Mouse (Mus musculus): ENCODE data around the gene Lrfn3. TPM values are rescaled to one million over a fixed set of nuclear protein-coding genes. Genes with fewer than 3 reads are reported as not detected.

Gene Lrfn3
- total RNA-seq, 2 experiments from 2014 or later, result 1.4 to 1.8 TPM

DNA sequence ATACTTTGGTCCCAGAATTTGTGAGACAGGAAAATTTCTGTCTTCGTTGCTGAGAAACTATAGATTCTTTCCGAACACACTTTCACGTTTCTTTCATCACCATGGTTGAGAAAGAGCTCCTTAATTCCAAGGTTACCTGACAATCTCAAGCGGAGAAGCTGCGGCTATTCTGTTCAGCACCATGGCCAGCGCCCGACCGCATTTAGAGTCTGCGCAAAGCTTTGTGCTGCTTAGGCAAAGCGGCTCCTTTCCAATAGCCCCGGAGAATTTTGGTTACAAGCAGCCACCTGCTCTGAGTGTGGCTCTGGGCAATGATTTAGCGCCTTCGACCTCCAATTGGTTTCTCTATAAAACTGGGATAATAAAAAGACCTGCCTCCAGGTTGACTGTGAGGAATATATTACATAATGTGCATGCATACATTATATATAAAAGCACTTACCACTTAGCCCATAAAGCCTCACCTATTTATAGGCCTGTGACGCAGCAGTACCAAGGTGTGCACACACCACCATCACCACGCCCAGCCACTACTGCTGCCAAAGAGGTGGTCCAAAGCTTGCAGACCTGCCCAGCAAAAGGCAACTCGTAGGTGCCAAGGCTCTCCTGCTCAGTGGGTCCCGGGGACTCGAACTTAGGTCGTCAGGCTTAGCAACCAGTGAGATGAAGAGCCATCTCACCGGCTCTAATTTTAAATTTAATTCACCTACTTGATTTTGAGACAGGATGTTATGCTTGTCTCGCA, 15.8 kb downstream of the Lrfn3 start:
- peak; percentile 26 to 81 for DNase-seq

- DNase-seq, result no peak
Observed at GRCm38 (mm10) chr7:30339432-30340109, 23.0 kb downstream of the Lrfn3 start.

DNA sequence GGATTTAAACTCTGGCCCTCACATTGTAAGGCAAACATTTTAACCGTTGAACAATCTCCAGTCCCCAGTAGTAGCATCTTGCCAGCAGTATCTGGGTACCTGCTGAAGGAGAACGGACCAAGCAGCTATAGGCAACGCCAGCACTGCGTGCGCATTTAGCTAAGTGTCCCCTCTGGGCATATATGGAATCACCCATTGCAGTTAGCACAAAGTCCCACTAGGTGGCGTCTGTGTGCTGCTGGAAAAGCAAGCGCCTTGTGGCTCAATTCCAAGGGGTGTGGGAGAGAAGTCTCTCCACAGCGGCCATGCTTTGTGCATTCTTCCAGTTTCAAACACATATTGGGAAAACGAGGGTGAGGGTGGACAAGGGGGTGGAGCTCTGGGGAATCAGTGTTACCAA, 26.2 kb downstream of the Lrfn3 start:
- DNase-seq, result peak; percentile 73 to 84

GRCm38 (mm10) chr7:30335688-30336087, 26.9 kb downstream of the Lrfn3 start:
- DNase-seq, result no peak

DNA sequence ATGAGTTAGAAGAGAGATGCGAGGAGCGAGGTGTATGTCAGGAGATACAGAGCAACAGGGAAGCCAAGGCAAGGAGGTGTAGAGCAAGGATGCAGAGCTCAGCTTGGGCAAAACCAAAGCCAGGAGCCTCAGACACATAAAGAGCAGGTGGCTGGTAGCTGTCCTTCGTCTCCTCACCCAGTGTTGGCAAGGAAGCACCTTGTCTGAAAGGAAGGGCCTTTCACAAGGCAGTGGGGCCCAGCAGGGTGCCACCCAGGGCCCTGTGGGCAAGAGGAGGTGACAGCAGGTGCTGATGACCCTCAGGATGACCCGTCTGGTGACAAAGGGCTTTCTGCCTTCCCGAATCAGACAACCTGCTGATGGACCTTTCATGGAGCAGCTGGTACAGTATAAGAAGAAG, 28.0 kb downstream of the Lrfn3 start:
- no peak for DNase-seq

DNA sequence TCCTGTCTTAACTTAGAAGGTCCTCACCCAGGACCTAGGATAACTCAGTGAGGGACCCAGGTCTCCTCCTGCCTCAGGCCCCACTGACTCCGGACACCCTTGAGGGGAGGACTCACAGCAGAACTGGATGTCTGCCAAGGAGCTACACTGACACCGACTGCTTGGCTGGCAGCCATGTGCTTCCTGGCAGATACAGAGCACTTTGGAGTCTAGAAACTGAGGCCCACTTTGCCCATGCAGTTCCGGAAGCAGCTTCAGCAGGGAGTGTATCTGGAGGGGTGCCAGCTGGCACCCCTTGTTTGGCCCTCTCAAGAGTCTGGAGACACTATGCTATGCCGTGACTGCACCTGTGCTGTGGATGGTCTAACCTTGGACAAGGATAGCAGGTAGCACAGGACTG, 29.1 kb downstream of the Lrfn3 start:
- DNase-seq, result peak; percentile 73 to 78

GRCm38 (mm10) chr7:30332622-30333259, 29.8 kb downstream of the Lrfn3 start:
- DNase-seq, result no peak

DNA sequence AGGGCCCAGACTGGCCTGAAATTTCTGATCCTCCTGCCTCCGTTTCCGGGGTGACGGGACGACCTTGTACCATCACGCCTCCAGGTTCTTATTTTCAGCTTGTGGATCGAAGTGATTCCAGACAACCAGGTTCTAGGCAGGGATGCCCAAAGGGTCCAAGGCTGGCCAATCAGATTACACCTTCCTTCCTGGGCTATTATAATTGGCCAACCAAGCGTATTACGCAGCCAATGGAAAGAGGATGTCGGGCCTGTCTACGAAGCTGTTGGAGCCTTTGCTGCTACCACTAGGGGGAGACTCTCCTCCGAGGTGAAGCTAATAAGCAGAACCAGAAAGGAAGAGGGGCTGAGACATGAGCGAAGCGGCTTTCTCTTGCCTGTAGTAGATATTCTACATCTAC, 30.7 kb downstream of the Lrfn3 start:
- DNase-seq, result peak; percentile 74 to 78

- DNase-seq, result no peak
Observed at GRCm38 (mm10) chr7:30328379-30328778, 34.2 kb downstream of the Lrfn3 start.

DNA sequence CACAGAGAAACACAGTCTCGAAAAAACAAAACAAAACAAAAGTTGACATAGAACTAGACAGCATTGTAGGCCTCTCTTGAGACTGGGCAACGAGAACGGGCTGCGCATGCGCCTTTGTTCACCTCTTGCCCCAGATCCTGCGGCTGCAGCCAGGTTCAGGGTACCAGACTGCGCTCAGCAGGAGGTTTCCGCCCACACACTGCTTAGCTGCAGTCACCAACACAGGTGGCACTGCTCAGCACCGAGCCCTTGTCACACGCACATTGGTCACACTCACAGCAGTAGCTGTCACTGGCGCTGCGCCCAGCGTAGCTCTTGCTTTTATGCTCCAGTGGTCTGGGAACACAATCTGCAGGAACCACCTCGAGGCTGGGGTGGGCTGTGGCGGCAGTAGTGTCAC, 35.4 kb downstream of the Lrfn3 start:
- DNase-seq, result no peak

- DNase-seq, result no peak
Observed at GRCm38 (mm10) chr7:30326427-30326826, 36.1 kb downstream of the Lrfn3 start.

DNA sequence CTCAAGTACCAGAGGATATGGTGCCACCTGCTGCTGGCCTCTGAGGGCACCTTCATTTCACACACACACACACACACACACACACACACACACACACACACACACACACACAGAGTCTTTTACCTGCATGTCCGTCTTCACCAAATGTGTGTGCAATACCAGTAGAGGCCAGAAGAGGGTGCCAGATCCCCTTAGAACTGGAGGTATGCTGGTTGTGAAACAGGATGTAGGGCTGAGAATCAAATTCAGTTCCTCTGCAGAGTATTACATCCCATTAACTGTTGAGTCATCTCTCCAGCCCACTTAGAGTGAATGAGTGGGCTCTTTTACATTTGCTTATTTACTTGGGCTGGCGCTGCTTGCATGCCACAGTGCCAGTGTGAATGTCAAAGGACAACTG, 37.2 kb downstream of the Lrfn3 start:
- DNase-seq, result peak in 1 of 2 experiments; percentile 62

DNA sequence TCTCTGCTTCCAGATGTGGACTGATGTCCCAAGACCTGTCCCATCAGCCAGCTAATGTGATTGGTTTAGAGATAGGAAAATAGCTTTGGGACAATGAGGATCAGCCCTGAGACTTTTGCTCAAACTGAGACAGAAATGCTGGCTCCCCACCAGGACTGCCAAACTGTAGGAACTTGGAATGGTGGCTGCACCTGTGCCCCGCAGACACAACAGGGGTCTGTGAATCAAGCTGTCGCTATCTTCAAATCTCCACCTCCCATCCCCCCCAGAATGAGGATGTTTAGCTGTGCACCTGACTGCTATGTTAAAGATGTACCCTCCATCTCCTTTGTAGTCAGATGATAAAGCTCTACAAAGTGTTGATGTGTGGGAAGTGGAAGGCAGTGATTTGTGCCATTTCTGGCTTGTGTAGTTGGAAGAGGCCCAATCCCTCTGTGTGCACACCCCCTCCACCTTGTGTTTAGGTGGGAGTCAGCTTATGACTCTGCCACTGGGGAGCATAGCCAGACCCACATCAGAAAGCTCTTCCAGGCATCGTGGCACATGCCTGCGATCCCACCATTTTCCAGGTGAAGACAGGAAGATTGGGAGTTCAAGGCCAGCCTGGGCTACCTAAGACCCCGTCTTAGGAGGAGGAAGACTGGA, 38.1 kb downstream of the Lrfn3 start:
- no peak for DNase-seq

DNA sequence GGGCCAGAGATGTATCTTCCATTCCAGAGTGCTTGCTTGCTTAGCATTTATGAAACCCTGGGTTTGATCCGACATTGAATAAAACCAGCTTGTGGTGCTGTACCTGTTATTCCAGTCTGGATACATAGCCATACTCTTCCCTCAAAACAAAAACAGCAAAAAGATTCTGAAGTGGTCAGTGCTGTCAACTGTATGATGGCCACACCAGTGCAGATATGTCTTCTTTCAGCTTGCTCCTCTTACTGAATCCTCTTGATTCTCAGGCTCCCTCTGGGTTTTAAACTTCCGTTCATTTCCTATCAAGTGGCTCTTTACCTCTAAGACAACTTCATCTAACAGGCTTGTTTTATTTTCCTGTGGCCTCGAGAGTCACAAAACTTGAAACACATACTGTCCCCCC, 38.8 kb downstream of the Lrfn3 start, which contains the start of gene Sdhaf1:
Gene Sdhaf1, minus strand, starts transcription at position 101 of the 400 bp plus-strand sequence.
- no peak for DNase-seq

DNA sequence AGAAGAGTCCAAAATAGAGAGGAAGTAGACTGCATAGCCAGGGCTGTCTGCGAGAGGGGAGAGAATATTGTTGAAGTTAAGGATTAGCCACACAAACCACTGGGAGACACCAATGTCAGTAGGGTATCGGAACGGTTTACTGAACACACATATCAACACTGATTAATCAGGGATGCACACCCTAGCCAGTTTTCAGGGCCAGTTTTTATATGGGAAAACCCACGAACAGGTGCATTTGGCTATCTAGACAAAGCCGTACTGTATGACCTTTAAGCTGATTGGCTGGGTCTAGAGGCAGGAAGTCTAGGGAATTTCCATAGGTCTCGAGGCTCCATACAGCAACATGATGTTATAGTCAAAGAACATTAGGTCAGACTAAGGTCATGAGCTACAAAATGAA, 39.7 kb downstream of the Lrfn3 start:
- no peak for DNase-seq

DNA sequence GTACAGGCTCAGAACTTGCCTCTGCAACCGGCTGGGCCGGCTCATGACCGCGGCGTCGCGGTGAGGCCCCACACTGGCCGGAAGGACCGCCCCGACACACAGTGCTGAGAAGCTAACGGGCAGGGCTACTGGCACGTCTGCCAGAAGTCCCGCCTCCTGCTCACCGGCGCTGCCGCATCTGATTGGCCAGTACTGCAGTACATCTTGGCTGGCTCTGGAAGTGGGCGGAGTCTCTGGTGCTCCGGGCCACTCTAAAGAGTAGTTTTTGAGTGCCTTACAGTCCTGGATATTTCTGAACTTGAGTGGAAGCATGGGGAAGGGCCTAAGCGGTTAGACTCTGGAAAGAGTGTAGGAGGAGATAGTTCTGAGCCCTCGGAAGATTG, 40.3 kb downstream of the Lrfn3 start:
- DNase-seq, result peak; percentile 97 to 99

GRCm38 (mm10) chr7:30321539-30322284, 40.9 kb downstream of the Lrfn3 start, which contains the start of gene E130208F15Rik:
TSS of gene E130208F15Rik (plus strand) at chr7:30321740.
- DNase-seq, result peak; percentile 79 to 83

- DNase-seq, result no peak
Observed at GRCm38 (mm10) chr7:30320946-30321345, 41.6 kb downstream of the Lrfn3 start.

GRCm38 (mm10) chr7:30318142-30318541, 44.4 kb downstream of the Lrfn3 start:
- no peak for DNase-seq

DNA sequence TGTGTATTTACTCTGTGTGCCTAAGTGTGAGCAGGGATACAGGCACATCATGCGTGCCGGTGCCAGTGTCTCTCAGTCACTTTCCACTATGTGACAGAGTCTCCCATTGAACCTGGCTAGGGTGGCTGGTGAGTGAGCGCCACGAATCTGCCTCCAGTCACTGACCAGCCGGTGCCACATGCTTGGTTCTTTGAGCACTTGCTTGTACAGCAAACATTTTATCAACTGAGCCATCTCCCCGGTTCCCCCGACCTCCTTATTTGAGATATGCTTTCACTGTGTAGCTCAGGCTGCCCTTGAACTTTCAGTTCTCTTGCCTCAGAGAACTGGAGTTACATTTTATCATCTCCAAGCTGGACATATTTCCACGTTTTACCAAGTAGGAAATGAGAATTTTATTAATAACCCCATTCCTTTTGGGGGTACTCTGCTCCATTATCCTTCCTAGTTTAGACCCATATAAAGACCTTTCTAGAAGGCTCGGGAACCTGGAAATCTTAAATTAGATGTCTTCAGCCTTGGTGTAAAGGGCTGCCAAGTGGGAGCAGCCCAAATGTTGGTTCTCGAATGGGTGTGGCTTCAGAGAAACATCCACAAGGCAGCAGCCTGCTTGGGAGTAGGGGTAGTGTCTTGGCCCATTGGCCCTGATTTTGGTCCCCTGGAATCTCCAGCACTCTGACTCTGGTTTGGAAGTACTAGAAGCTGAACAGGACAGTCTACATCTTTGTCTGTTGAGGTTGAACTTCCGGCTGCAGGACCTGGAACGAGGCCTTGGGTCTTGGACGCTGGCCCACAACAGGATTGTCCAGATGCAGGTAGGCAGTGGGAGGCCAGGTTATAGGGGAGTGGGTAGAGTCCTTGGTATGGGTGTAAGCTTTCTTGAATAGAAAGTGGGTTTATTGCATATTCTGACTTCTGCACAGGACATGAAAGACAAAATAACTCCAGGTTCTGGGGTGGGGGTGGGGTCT, 46.7 kb downstream of the Lrfn3 start:
- DNase-seq, result no peak

DNA sequence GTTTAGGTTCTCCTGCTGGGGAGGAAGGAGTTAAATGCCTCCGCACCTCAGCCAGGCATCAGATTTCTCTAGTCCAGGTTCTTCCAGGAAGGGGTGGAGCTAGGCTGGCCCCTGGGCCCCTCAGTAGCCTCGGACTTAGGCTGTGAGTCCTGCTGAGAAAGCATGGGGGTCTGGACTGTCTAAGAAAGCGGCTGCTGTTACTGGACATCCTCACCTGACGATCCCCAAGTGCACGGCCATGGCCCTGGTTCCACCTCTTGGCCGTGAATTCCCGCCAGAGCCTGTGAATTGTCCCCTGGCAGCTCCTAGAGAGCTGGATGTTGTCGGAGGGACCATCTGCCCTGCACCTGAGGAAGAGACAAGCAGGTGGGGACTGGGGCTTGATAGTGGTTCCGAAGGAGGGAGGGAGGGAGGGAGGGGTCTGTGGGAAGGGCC, 47.8 kb downstream of the Lrfn3 start, which contains the start of gene Syne4:
Gene Syne4, plus strand, starts transcription at position 87 of the 435 bp plus-strand sequence.
- DNase-seq, result no peak

All from heart, adult 18-20 months (tissue).